Mouse (Mus musculus): Measurements from ENCODE around the gene Atp1b2. TPM values are rescaled to one million over a fixed set of nuclear protein-coding genes. Genes with fewer than 3 reads are reported as not detected.
"Not testable (repeated sequence)": the region's sequence is repeated elsewhere in the genome, so short reads cannot be mapped to it uniquely, and the experiment has no call there.

The Atp1b2 gene
- 100 to 1,000 TPM; 398 to 420 TPM for total RNA-seq (2021)

- intact Hi-C loops (cut with DNase I): loop anchor here (2.0 kb wide), 1 partner anchor 25 kb away; the partner anchor contains the start of genes Trp53 and Wrap53
- DNase-seq (ENCODE audit: low spot score in 2 of 2): peak; percentile 74 to 79
Observed at GRCm38 (mm10) chr11:69605726-69606490, at the start of gene Atp1b2. TSS of gene Atp1b2 (minus strand) at chr11:69605942.

GRCm38 (mm10) chr11:69654760-69655159 is 49.0 kb upstream of the Atp1b2 start:
- intact Hi-C loops (cut with DNase I): no loop called here
- no peak for DNase-seq (ENCODE audit: low spot score in 2 of 2)

- DNase-seq (ENCODE audit: low spot score in 2 of 2): no peak
- intact Hi-C loops (cut with DNase I): no loop called here
Observed at GRCm38 (mm10) chr11:69653399-69653798, 47.7 kb upstream of the Atp1b2 start.

GRCm38 (mm10) chr11:69645860-69646259 is 40.1 kb upstream of the Atp1b2 start:
- intact Hi-C loops (cut with DNase I): no loop called here
- no peak for DNase-seq (ENCODE audit: low spot score in 2 of 2)

GRCm38 (mm10) chr11:69635471-69635870 is 29.7 kb upstream of the Atp1b2 start:
- intact Hi-C loops (cut with DNase I): no loop called here
- no peak for DNase-seq (ENCODE audit: low spot score in 2 of 2)

GRCm38 (mm10) chr11:69633128-69633866 is 27.6 kb upstream of the Atp1b2 start:
- intact Hi-C loops (cut with DNase I): no loop called here
- DNase-seq (ENCODE audit: low spot score in 2 of 2): no peak

GRCm38 (mm10) chr11:69632284-69633089 is 26.7 kb upstream of the Atp1b2 start, which contains the start of gene Fxr2:
TSS of gene Fxr2 (plus strand) at chr11:69632990.
- intact Hi-C loops (cut with DNase I): no loop called here
- DNase-seq (ENCODE audit: low spot score in 2 of 2): peak; percentile 100

GRCm38 (mm10) chr11:69629802-69630201 is 24.1 kb upstream of the Atp1b2 start:
- intact Hi-C loops (cut with DNase I): no loop called here
- DNase-seq (ENCODE audit: low spot score in 2 of 2): no peak

GRCm38 (mm10) chr11:69628286-69628685 is 22.5 kb upstream of the Atp1b2 start:
- peak; percentile 46 to 57 for DNase-seq (ENCODE audit: low spot score in 2 of 2)
- intact Hi-C loops (cut with DNase I): no loop called here

- intact Hi-C loops (cut with DNase I); DNase-seq (ENCODE audit: low spot score in 2 of 2): not testable (repeated sequence)
Observed at GRCm38 (mm10) chr11:69624339-69624738, 18.6 kb upstream of the Atp1b2 start.

- DNase-seq (ENCODE audit: low spot score in 2 of 2): no peak
- intact Hi-C loops (cut with DNase I): no loop called here
Observed at GRCm38 (mm10) chr11:69623006-69623405, 17.3 kb upstream of the Atp1b2 start.

- no peak for DNase-seq (ENCODE audit: low spot score in 2 of 2)
- intact Hi-C loops (cut with DNase I): no loop called here
Observed at GRCm38 (mm10) chr11:69622406-69622805, 16.7 kb upstream of the Atp1b2 start.

GRCm38 (mm10) chr11:69621571-69622268 is 16.0 kb upstream of the Atp1b2 start, which contains the start of gene Sat2:
TSS of gene Sat2 (plus strand) at chr11:69622024.
- peak in 1 of 2 experiments; percentile 62 for DNase-seq (ENCODE audit: low spot score in 2 of 2)
- intact Hi-C loops (cut with DNase I): no loop called here

- intact Hi-C loops (cut with DNase I): no loop called here
- DNase-seq (ENCODE audit: low spot score in 2 of 2): no peak
Observed at GRCm38 (mm10) chr11:69620394-69621081, 14.8 kb upstream of the Atp1b2 start.

- no peak for DNase-seq (ENCODE audit: low spot score in 2 of 2)
- intact Hi-C loops (cut with DNase I): no loop called here
Observed at GRCm38 (mm10) chr11:69617805-69618204, 12.1 kb upstream of the Atp1b2 start, which contains the start of gene Shbg. TSS of gene Shbg (minus strand) at chr11:69617905.

GRCm38 (mm10) chr11:69616781-69617180 is 11.0 kb upstream of the Atp1b2 start:
- intact Hi-C loops (cut with DNase I): no loop called here
- no peak for DNase-seq (ENCODE audit: low spot score in 2 of 2)

- not testable (repeated sequence) for DNase-seq (ENCODE audit: low spot score in 2 of 2)
- intact Hi-C loops (cut with DNase I): loop anchor here (1.0 kb wide), 1 partner anchor 35 kb away; no protein-coding TSS in a partner anchor
Observed at GRCm38 (mm10) chr11:69614257-69614588, 8.5 kb upstream of the Atp1b2 start.

GRCm38 (mm10) chr11:69613553-69614256 is 8.0 kb upstream of the Atp1b2 start:
- intact Hi-C loops (cut with DNase I): loop anchor here (1.0 kb wide), 1 partner anchor 34 kb away; no protein-coding TSS in a partner anchor
- peak; percentile 61 to 67 for DNase-seq (ENCODE audit: low spot score in 2 of 2)
